Comparison of ENCODE assay signal across 10 mouse cellular contexts in the genomic region with DNA sequence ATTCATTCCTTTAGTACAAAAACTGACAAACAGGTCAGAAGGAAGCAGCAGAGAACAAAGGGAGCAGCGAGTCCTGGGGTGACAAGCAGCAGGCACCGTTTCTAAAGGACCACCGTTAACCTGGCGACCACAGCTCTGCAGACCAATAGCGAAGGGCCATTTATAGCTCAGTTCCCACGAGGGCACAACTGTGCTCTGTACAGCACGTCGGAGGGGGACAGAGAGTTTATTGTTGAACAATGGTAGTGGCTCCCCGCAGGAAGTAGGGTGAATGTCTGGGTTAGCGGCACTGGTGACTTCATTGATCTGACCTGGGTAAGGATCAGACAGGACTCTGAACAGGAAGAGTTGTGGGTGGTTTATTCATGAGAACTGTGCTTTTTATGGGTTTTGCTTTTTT.
DNase-seq lines count a peak whose midpoint lies in the region; ATAC-seq and TF ChIP-seq lines count a peak whose summit lies in the region.
"Had no signal": no experiment of that assay in that cellular context is flagged by ENCODE, and none has a peak within 500 bp of the region (broad histone marks: within the 10 kb centered on the region; RNA-seq: fewer than 3 reads in every experiment).

No protein-coding gene starts in this region.

- WGBS in limb, embryonic 11.5 days = 33% methylated on average over 10 of the region's 10 CpGs

- no peaks in the 10 kb centered on the region for H3K36me3 ChIP-seq in limb, embryonic 11.5 days (ENCODE audit: control insufficient read depth, insufficient read depth, low read length)

- peak overlapping the region; percentile 42 for H3K4me3 ChIP-seq in gastrocnemius, adult 2 months
- H3K4me3 ChIP-seq in limb, embryonic 11.5 days (ENCODE audit: low read depth, low read length) = no peak overlapping the region

- H3K9me3 ChIP-seq in limb, embryonic 11.5 days (ENCODE audit: control insufficient read depth, low read length) = no peaks in the 10 kb centered on the region

- intact Hi-C loops in gastrocnemius, adult 2 months (cut with DNase I) = no loop called here

- DNase-seq in gastrocnemius, adult 2 months = no peak
- no peak for DNase-seq in gastrocnemius, postnatal 10 days
- peak; percentile 28 for DNase-seq in thymus, postnatal 4 days
- DNase-seq in thymus, adult 18-20 months = no peak
- DNase-seq in limb, embryonic 11.5 days (ENCODE audit: low spot score) = no peak
- no peak for DNase-seq in urinary bladder, adult 18-20 months (ENCODE audit: low spot score in 2 of 2)
- no peak for DNase-seq in right cerebral cortex, postnatal 4 days
- no peak for DNase-seq in frontal cortex, postnatal 14 days (ENCODE audit: low spot score in 2 of 2)
- DNase-seq: kidney, postnatal 4 days; spleen, adult 18-20 months had no signal

- TF ChIP-seq CTCF in gastrocnemius, adult 2 months (IDR thresholded peaks at IDR 0.05) = no peak

- H3K27ac ChIP-seq in gastrocnemius, adult 2 months = 0 out of 2 replicates have a peak overlapping the region, but pooled peaks have one; percentile 2
- peak overlapping the region; percentile 8; the same call in 1 of the 2 replicates for H3K27ac ChIP-seq in limb, embryonic 11.5 days (replicated peaks; ENCODE audit: low read depth, low read length)

- H3K4me1 ChIP-seq in limb, embryonic 11.5 days (ENCODE audit: control insufficient read depth, insufficient read depth, low read length) = peaks cover 16% of the 10 kb centered on the region

- H3K4me2 ChIP-seq in limb, embryonic 11.5 days (ENCODE audit: low read depth, severe bottlenecking) = no peak overlapping the region

- H3K27me3 ChIP-seq in limb, embryonic 11.5 days (ENCODE audit: control insufficient read depth, insufficient read depth, low read length) = no peaks in the 10 kb centered on the region

- 0 out of 2 replicates have a peak, but pooled peaks have one; percentile 38 for ATAC-seq in limb, embryonic 11.5 days (ENCODE audit: insufficient number of reproducible peaks, low FRiP score, low TSS enrichment, low read depth)

- no peak overlapping the region for H3K9ac ChIP-seq in limb, embryonic 11.5 days (ENCODE audit: low read length)
